Mouse (Mus musculus) liver, postnatal 0 days (tissue): ENCODE data around the gene Tmem107.
A peak's percentile ranks its signal among the peaks of the same experiment; 100 is the strongest.

Experiments
- CTCF ChIP-seq: sonication (generic); IDR thresholded peaks from 2 replicates; pipeline ENCODE4 v1.5.1; 2016; ENCODE audit warnings: antibody characterized with exemption, low read depth
- EP300 ChIP-seq: IDR thresholded peaks from 2 replicates; pipeline ENCODE4 v1.6.1; 2016; ENCODE audit warnings: antibody characterized with exemption, low read depth, mild to moderate bottlenecking

DNA sequence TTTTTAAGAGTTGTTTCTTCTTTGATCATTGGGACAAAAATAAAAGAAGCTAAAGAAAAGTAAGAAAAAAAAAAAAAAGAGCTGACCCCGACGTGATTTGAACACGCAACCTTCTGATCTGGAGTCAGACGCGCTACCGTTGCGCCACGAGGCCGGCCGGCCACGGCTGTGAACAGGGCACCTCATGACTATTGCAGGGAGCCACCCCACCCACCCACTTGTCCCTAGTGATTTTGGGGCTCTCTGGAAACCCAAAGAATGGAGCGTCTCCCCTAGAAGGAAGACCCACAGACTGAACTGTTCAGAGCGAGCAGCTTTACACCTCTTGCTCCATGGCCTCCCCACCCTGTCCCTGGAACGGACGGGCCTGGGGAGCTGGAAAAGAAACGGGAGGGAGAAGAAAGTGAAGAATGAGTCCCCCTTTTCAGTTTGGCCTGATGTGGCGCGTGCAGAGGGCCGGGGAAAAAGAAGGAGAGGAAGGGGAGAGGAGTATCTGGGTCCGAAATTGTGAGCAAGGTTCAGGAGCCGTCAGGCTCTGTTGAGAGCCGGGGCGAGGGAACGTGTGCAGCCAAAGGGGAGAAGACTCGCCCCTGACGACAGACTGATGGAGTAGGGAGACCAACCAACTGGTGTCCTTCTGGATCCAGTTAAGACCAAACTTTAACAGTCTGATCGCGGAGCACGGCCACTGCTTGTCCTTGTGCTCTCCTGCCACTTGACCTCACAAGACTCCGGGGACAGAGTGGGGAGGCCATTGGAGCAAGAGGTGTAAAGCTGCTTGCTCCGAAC, 7.0 kb upstream of the Tmem107 start:
- TF ChIP-seq CTCF (no peak), EP300 (0 out of 2 replicates have a peak, but pooled peaks have one; percentile 1)
